Mouse (Mus musculus) midbrain, embryonic 13.5 days (tissue): Measurements from ENCODE around the gene Rgs9bp. TPM values are rescaled to one million over a fixed set of nuclear protein-coding genes. Genes with fewer than 3 reads are reported as not detected.
A peak's percentile ranks its signal among the peaks of the same experiment; 100 is the strongest.
"Not testable (repeated sequence)": the region's sequence is repeated elsewhere in the genome, so short reads cannot be mapped to it uniquely, and the experiment has no call there.

ENCODE experiments used
- ATAC-seq: fragments of 200-750 bp; cut with Nextera tagmentation; 2 replicates; pipeline ENCODE4 v1.8.0; 2017; ENCODE audit warnings: mild to moderate bottlenecking, moderate TSS enrichment, moderate library complexity
- H3K27ac ChIP-seq: fragments of 300-500 bp; sonication (generic); 2 replicates; pipeline ENCODE4 v1.5.1; 2015; ENCODE audit warnings: inconsistent platforms, mild to moderate bottlenecking, moderate library complexity
- H3K27me3 ChIP-seq: fragments of 300-500 bp; sonication (generic); 2 replicates; pipeline ENCODE4 v1.6.1; 2015; ENCODE audit warnings: mild to moderate bottlenecking, inconsistent platforms
- H3K36me3 ChIP-seq: fragments of 300-500 bp; sonication (generic); 2 replicates; pipeline ENCODE4 v1.6.1; 2015; ENCODE audit warnings: mild to moderate bottlenecking, inconsistent platforms
- H3K4me1 ChIP-seq: fragments of 300-500 bp; sonication (generic); replicated peaks from 2 replicates; pipeline ENCODE4 v1.6.1; 2015; ENCODE audit warnings: inconsistent platforms
- H3K4me2 ChIP-seq: fragments of 300-500 bp; sonication (generic); replicated peaks from 2 replicates; pipeline ENCODE4 v1.6.1; 2015; ENCODE audit warnings: moderate library complexity, mild to moderate bottlenecking, inconsistent platforms
- H3K4me3 ChIP-seq: fragments of 300-500 bp; sonication (generic); replicated peaks from 2 replicates; pipeline ENCODE4 v1.5.1; 2015; ENCODE audit warnings: mild to moderate bottlenecking, inconsistent platforms
- H3K9ac ChIP-seq: fragments of 300-500 bp; sonication (generic); replicated peaks from 2 replicates; pipeline ENCODE4 v1.6.1; 2015; ENCODE audit warnings: mild to moderate bottlenecking, inconsistent platforms
- H3K9me3 ChIP-seq: fragments of 300-500 bp; sonication (generic); 2 replicates; pipeline ENCODE4 v1.6.1; 2016; ENCODE audit warnings: mild to moderate bottlenecking, inconsistent platforms
- WGBS: fragments of 180-500 bp; shearing (Covaris S2); methylation state at CpG from one replicate; pipeline ENCODE4 v1.1.7; 2015; 5-methylcytosine and 5-hydroxymethylcytosine counted together
- polyA plus RNA-seq: library from polyadenylated mRNA; unstranded; fragments of >200 nt; fragmentation: Nextera tagmentation; extraction: Ambion mirVana; gene quantifications from 2 replicates; pipeline ENCODE4 v1.2.1, GENCODE M21; 2015

Rgs9bp gene
- polyA plus RNA-seq, 1 experiment from 2014 or later, result 0.13 TPM

DNA sequence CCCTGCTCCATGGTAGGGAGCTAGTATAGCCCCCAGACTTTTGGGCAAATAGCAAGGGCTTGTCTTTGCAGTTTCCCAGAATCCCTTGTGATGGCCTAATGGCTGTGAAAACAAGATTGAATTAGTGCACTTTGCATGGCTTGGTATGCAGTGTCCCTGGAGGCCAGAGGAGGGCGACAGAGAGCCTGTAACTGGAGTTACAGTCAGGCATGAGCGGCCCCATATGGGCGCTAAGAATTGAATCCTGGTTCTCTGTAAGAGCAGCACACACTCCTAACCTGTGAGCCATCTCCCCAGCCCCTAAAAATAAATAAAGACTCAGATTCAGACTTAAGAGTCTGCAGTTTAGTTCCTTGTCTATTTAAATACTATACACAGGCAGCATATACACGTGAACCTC, 5.5 kb downstream of the Rgs9bp start:
- Histone ChIP-seq H3K27ac (no peak overlapping the region), H3K4me2 (no peak overlapping the region), H3K27me3 (peaks cover 35% of the 10 kb centered on the region), H3K36me3 (no peaks in the 10 kb centered on the region), H3K4me1 (peaks cover 14% of the 10 kb centered on the region), H3K9ac (no peak overlapping the region), H3K9me3 (no peaks in the 10 kb centered on the region), H3K4me3 (no peak overlapping the region)
- WGBS, result 38% methylated on average over 4 of the region's 4 CpGs
- no peak for ATAC-seq

DNA sequence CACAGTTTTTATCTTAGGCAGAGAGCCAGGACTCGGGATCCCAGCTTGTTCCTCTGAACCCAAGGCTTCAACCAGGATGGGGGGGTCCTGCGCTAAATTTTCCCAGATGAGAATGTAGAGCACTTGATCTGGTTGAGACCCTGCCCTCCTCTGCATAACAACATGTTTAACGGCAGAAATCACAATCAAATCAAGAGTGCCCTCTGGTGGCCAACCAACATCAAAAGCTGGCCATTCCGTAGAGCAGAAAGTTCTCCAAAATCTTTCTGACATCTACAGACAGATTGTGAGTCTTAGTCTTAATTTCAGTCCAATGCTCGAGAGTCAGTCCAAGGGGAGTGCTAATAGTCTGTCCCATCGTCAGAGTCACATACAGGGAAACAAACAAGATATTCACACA, 14.5 kb downstream of the Rgs9bp start:
- ATAC-seq, H3K4me2 ChIP-seq, H3K27ac ChIP-seq, H3K9ac ChIP-seq, H3K36me3 ChIP-seq, H3K27me3 ChIP-seq, H3K9me3 ChIP-seq, H3K4me1 ChIP-seq, H3K4me3 ChIP-seq: not testable (repeated sequence)
- 19% methylated on average over 6 of the region's 6 CpGs for WGBS

DNA sequence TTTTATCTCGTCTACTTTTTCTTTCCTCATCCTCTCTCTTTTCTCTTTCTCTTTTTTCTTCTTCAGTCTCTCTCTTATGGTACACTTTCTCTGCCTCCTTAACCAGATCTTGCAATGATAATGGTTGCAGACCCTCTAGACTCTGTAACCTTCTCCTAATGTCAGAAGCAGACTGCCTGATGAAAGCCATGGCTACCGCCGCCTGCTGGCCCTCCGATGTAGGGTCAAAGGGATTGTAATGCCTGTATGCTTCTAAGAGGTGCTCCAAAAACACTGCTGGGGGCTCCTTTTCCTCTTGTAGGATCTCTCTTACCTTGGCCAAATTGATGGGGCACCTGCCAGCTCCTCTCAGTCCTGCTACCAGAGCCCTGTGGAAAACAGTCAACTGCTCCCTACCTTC, 15.7 kb downstream of the Rgs9bp start:
- H3K27ac ChIP-seq, H3K9ac ChIP-seq, H3K4me3 ChIP-seq, ATAC-seq, H3K27me3 ChIP-seq, H3K4me1 ChIP-seq, H3K36me3 ChIP-seq, H3K4me2 ChIP-seq, H3K9me3 ChIP-seq: not testable (repeated sequence)
- WGBS, result 86% methylated on average over 4 of the region's 4 CpGs

DNA sequence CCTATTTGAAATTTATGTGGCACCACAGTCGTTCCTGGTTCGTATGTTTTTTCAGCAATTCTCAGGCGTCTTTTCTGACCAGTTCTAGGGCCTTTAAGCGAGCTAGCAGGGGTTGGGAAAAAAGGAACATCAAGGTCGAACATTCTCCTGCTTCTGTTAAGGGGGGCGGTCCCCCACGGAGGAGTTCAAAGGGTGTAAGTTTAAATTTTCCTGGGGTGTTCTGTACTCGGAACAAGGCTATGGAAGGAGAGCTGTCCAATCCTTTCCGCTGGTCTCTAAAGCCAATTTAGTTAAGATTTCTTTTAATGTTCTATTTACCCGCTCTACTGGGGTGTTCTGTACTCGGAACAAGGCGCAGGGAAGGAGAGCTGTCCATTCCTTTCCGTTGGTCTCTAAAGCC, 19.4 kb downstream of the Rgs9bp start:
- not testable (repeated sequence) for H3K27me3 ChIP-seq, H3K27ac ChIP-seq, H3K9ac ChIP-seq, H3K4me3 ChIP-seq, H3K4me2 ChIP-seq, ATAC-seq, H3K9me3 ChIP-seq, H3K4me1 ChIP-seq, H3K36me3 ChIP-seq
- WGBS, result 80% methylated on average over 13 of the region's 13 CpGs

DNA sequence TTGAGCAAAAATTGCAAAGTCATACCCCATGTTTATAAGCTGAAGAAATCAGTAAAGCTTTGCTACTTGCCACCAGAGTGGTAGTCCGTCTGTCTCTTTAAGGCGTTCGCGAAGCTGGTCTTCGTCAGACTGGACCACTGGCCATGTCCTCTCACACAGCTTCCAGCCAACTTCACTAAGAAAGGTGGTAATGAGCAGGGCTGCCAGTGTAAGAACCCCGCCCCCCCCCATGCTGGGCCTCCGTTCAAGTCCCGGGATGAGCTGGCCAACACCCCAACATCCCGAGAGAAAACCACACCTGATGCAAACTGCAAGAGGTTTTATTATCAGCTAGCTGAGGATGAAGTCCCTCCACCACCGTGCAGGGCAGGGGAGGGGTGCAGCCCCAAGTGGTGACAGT, 20.5 kb downstream of the Rgs9bp start:
- not testable (repeated sequence) for H3K27me3 ChIP-seq, H3K36me3 ChIP-seq, ATAC-seq, H3K4me3 ChIP-seq, H3K4me2 ChIP-seq, H3K9ac ChIP-seq, H3K27ac ChIP-seq, H3K9me3 ChIP-seq, H3K4me1 ChIP-seq
- 81% methylated on average over 10 of the region's 10 CpGs for WGBS

DNA sequence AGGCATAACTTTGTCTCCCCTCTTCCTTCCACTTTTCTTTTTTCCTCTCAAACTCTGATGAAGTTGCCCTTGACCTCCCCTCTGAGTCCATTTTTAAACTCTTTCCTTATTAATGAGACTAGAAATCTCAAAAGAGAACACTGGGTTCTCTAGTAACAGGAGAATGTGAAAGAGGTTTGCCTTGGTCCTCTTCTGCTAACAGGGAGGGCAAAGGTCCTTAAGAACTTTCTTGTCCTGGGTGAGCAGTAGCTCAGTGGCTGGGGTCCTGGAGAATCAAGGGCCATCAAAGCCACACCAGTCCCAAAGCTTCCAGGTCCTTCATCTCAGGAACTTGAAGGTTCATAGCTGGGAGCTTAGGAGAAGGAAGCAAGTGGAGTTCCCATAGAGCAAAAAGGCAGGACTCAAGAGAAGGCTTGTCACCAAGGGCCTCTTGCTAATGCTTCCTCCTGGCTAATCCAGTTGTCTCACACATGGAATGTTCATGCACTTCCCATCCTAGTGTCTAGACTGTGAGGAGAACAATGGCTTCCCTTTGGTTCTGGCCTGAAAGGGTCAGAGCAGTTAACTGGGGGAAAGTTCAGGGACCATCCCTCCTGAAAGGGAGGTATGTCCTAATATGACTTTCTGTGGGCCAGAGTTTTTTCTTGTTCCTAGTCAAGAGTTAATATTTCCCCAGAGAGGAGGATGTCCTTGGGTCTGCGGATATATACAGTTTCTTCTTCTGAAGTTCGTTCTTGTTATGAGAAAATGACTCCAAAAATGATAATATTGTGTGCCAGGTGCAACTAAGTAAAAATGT, 21.1 kb downstream of the Rgs9bp start:
- Histone ChIP-seq H3K9me3 (no peaks in the 10 kb centered on the region), H3K36me3 (no peaks in the 10 kb centered on the region), H3K4me1 (no peaks in the 10 kb centered on the region), H3K4me2 (no peak overlapping the region), H3K27ac (no peak overlapping the region), H3K4me3 (no peak overlapping the region), H3K27me3 (no peaks in the 10 kb centered on the region), H3K9ac (no peak overlapping the region)
- ATAC-seq, result no peak
- 96% methylated on average over 2 of the region's 2 CpGs for WGBS

DNA sequence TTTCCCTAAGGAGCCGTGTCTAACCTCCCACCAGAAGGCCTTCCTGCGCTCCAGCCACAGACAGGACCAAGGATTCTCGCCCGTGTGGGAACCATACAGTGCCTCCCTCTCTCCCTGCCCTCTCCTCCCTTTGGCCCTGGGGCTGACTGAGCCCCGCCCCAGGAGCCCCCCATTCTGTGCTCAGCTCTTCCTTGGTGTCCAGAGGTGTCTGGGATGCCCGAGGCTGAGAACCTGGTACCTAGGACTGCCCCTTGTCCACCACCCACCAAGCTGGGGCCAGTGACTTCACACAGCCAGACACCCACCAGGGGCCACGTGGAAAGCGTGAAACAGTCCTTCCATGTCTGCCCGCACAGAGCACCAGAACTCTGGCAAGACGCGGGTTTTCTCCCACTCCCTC, 22.3 kb downstream of the Rgs9bp start:
- no peak overlapping the region for H3K4me2 ChIP-seq
- no peak overlapping the region for H3K4me3 ChIP-seq
- no peaks in the 10 kb centered on the region for H3K27me3 ChIP-seq
- no peaks in the 10 kb centered on the region for H3K9me3 ChIP-seq
- H3K9ac ChIP-seq, result no peak overlapping the region
- no peak for ATAC-seq
- 76% methylated on average over 11 of the region's 11 CpGs for WGBS
- H3K4me1 ChIP-seq, result no peaks in the 10 kb centered on the region
- H3K36me3 ChIP-seq, result no peaks in the 10 kb centered on the region
- H3K27ac ChIP-seq, result no peak overlapping the region

DNA sequence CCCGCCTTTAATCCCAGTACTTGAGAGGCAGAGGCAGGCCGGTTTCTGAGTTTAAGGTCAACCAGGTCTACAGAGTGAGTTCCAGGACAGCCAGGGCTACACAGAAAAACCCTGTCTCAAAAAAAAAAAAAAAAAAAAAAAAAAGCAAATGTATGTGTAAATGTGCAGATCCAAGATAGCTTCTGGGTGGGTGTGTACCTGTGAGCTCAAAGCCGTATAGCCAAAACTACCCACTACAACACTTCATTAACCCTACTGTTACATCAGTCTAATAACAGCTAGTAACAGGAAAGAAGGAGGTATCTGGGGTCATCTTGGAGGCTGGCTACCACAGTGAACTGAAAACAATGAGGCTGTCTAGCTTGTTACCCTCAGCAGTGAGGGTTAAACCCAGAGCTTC, 25.5 kb downstream of the Rgs9bp start:
- Histone ChIP-seq H3K36me3 (no peaks in the 10 kb centered on the region), H3K4me1 (peaks cover 9% of the 10 kb centered on the region)
- 95% methylated on average over 3 of the region's 3 CpGs for WGBS

DNA sequence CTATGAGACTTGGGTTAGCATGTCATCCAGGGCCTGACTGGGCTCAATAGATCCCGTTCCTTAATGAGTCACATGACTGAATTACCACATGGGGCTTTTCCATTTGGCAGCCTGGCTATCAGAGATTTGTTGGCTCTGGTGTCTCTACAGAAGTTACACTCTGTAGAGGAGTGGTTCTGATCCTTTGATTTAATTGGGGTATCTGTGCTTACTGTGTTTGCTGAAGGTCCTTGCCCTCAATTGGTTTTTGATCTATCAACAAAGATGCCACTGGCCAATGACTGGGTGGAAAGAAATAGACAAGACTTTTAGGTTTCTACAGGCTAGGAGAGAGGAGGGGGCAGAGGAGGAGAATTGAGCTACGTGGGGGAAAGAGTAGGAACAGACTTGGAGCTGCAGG, 26.7 kb downstream of the Rgs9bp start:
- Histone ChIP-seq H3K36me3 (no peaks in the 10 kb centered on the region), H3K4me1 (peaks cover 14% of the 10 kb centered on the region), H3K9me3 (no peaks in the 10 kb centered on the region), H3K4me2 (no peak overlapping the region), H3K27me3 (no peaks in the 10 kb centered on the region), H3K4me3 (no peak overlapping the region), H3K27ac (no peak overlapping the region), H3K9ac (no peak overlapping the region)
- WGBS, result 58% methylated on average over 2 of the region's 2 CpGs
- ATAC-seq, result no peak

More for the DNA sequence above, 25.5 kb downstream of the Rgs9bp start:
- H3K4me3 ChIP-seq, result no peak overlapping the region
- H3K27ac ChIP-seq, result no peak overlapping the region
- no peak for ATAC-seq
- no peak overlapping the region for H3K9ac ChIP-seq
- no peak overlapping the region for H3K4me2 ChIP-seq
- no peaks in the 10 kb centered on the region for H3K27me3 ChIP-seq
- no peaks in the 10 kb centered on the region for H3K9me3 ChIP-seq

DNA sequence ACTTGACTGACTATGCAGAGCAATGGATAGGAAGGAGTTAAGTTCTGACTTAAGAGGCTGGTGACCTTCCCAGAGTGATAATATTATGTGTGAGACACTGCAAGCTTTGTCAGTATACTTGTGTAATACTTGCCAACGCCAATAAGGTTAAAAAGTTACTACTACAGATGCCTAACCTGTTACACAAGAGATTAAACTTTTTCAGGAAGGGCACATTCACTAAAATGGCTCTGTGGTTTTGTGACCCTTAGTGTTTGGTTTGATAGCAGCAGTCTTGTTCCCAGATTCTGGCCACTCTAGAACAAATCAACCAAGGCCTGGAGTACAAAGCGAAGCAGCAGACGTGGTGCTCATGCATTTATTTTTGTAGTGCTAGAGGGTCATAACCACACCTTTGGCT, 27.8 kb downstream of the Rgs9bp start:
- H3K27me3 ChIP-seq, result no peaks in the 10 kb centered on the region
- no peak overlapping the region for H3K4me2 ChIP-seq
- H3K4me3 ChIP-seq, result no peak overlapping the region
- H3K27ac ChIP-seq, result no peak overlapping the region
- peaks cover 14% of the 10 kb centered on the region for H3K4me1 ChIP-seq
- no peak for ATAC-seq
- 85% methylated on average over 3 of the region's 3 CpGs for WGBS
- H3K9me3 ChIP-seq, result no peaks in the 10 kb centered on the region
- no peaks in the 10 kb centered on the region for H3K36me3 ChIP-seq
- H3K9ac ChIP-seq, result no peak overlapping the region

DNA sequence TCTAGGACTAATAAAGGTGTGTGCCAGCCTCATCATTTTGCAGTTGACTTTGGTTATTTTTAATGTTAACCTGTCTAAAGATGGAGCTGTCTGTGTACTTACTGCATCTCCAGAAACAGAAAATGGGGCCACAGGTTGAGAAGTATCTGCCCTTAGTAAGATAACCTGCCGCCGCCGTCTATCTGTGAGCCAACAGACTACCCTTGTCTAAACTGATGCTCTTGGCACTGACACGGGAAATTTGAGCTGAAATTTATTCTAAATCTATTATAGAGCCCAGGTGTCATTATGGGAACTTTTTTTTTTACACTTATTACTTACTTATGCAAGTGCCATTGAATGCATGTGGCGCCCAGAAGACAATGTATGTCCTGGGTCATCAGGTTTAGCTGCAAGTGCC, 28.5 kb downstream of the Rgs9bp start:
- H3K4me2 ChIP-seq, result no peak overlapping the region
- H3K27me3 ChIP-seq, result no peaks in the 10 kb centered on the region
- no peaks in the 10 kb centered on the region for H3K9me3 ChIP-seq
- H3K4me3 ChIP-seq, result no peak overlapping the region
- no peak overlapping the region for H3K9ac ChIP-seq
- no peak for ATAC-seq
- no peaks in the 10 kb centered on the region for H3K36me3 ChIP-seq
- H3K4me1 ChIP-seq, result peaks cover 14% of the 10 kb centered on the region
- H3K27ac ChIP-seq, result no peak overlapping the region
- 90% methylated on average over 5 of the region's 5 CpGs for WGBS

DNA sequence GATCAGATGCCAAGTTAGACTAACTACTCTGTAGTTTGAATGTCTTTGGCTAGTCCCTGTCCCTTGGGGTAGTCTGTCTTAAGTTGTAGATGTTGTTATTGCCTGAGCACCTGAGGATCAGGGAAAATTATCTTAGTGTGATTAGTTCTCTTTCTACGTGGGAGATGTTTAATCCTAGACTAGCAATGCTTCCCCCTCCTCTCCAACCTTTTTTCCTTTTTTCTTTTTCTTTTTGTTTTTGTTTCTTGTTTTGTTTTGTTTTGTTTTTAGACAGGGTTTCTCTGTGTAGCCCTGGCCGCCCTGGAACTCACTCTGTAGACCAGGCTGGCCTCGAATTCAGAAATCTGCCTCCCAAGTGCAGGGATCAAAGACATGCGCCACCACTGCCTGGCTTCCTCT, 29.2 kb downstream of the Rgs9bp start, which contains the start of gene Nudt19:
Gene Nudt19 (minus strand): TSS at position 100 of the 399 bp plus-strand sequence.
- peaks cover 14% of the 10 kb centered on the region for H3K4me1 ChIP-seq
- H3K27me3 ChIP-seq, result no peaks in the 10 kb centered on the region
- H3K36me3 ChIP-seq, result 0 out of 2 replicates have a peak, but pooled peaks cover 3% of the 10 kb centered on the region
- WGBS, result 55% methylated on average over 4 of the region's 4 CpGs
- peak within 1 kb of the TSS; percentile 52 for H3K4me3 ChIP-seq
- H3K27ac ChIP-seq, result peak within 1 kb of the TSS; percentile 92
- H3K4me2 ChIP-seq, result peak within 1 kb of the TSS; percentile 81
- no peak for ATAC-seq
- peak within 1 kb of the TSS; percentile 73 for H3K9ac ChIP-seq
- H3K9me3 ChIP-seq, result no peaks in the 10 kb centered on the region
